Mouse (Mus musculus): ENCODE measurements around the gene Gm6525. TPM values are rescaled to one million over a fixed set of nuclear protein-coding genes. Genes with fewer than 3 reads are reported as not detected.

Gm6525 gene
- polyA plus RNA-seq, 2 experiments, result 0.17 TPM; not detected in 1

GRCm38 (mm10) chr3:84208475-84208874, 34.6 kb downstream of the Gm6525 start:
- Histone ChIP-seq H3K9me3 (ENCODE audit: control insufficient read depth, low read length) (no peaks in the 10 kb centered on the region), H3K36me3 (replicated peaks; ENCODE audit: control insufficient read depth, insufficient read depth, low read depth) (no peaks in the 10 kb centered on the region), H3K27me3 (ENCODE audit: control insufficient read depth, insufficient read depth, low read length) (no peaks in the 10 kb centered on the region), H3K4me1 (replicated peaks; ENCODE audit: control insufficient read depth in 2 of 2, insufficient read depth in 2 of 2, low read length in 1 of 2) (no peaks in the 10 kb centered on the region), H3K4me2 (ENCODE audit: low read depth) (no peak overlapping the region), H3K4me3 (ENCODE audit: insufficient read depth in 1 of 2, low read depth in 2 of 2, low read length in 2 of 2) (no peak overlapping the region), H3K9ac (replicated peaks) (no peak overlapping the region), H3K27ac (no peak overlapping the region)
- DNase-seq (ENCODE audit: low read depth in 3 of 3, low spot score in 3 of 3) (no peak), ATAC-seq (ENCODE audit: insufficient read depth) (no peak)
- 75% methylated on average over 7 of the region's 7 CpGs for WGBS (ENCODE audit: insufficient replicate concordance)
- no peak for TF ChIP-seq CTCF (IDR thresholded peaks at IDR 0.05; ENCODE audit: low read depth)
- no peak for TF ChIP-seq EP300 (IDR thresholded peaks at IDR 0.05; ENCODE audit: low read depth)

GRCm38 (mm10) chr3:84208917-84209513, 35.1 kb downstream of the Gm6525 start:
- no peak for ATAC-seq (ENCODE audit: insufficient read depth)
- no peaks in the 10 kb centered on the region for H3K27me3 ChIP-seq (ENCODE audit: control insufficient read depth, insufficient read depth, low read length)
- no peaks in the 10 kb centered on the region for H3K9me3 ChIP-seq (ENCODE audit: control insufficient read depth, low read length)
- no peak overlapping the region for H3K4me3 ChIP-seq (ENCODE audit: insufficient read depth in 1 of 2, low read depth in 2 of 2, low read length in 2 of 2)
- no peak for DNase-seq (ENCODE audit: low read depth in 3 of 3, low spot score in 3 of 3)
- TF ChIP-seq CTCF (IDR thresholded peaks at IDR 0.05; ENCODE audit: low read depth) (no peak), EP300 (IDR thresholded peaks at IDR 0.05; ENCODE audit: low read depth) (no peak)
- no peaks in the 10 kb centered on the region for H3K36me3 ChIP-seq (replicated peaks; ENCODE audit: control insufficient read depth, insufficient read depth, low read depth)
- H3K4me1 ChIP-seq (replicated peaks; ENCODE audit: control insufficient read depth in 2 of 2, insufficient read depth in 2 of 2, low read length in 1 of 2), result no peaks in the 10 kb centered on the region
- H3K27ac ChIP-seq, result no peak overlapping the region
- H3K4me2 ChIP-seq (ENCODE audit: low read depth), result no peak overlapping the region
- WGBS (ENCODE audit: insufficient replicate concordance), result 73% methylated on average over 7 of the region's 7 CpGs
- no peak overlapping the region for H3K9ac ChIP-seq (replicated peaks)

GRCm38 (mm10) chr3:84211340-84211875, 37.5 kb downstream of the Gm6525 start:
- Histone ChIP-seq H3K4me2 (ENCODE audit: low read depth) (no peak overlapping the region), H3K27ac (no peak overlapping the region), H3K9me3 (ENCODE audit: control insufficient read depth, low read length) (no peaks in the 10 kb centered on the region), H3K4me3 (ENCODE audit: insufficient read depth in 1 of 2, low read depth in 2 of 2, low read length in 2 of 2) (no peak overlapping the region), H3K27me3 (ENCODE audit: control insufficient read depth, insufficient read depth, low read length) (no peaks in the 10 kb centered on the region), H3K4me1 (replicated peaks; ENCODE audit: control insufficient read depth in 2 of 2, insufficient read depth in 2 of 2, low read length in 1 of 2) (no peaks in the 10 kb centered on the region), H3K9ac (replicated peaks) (no peak overlapping the region), H3K36me3 (replicated peaks; ENCODE audit: control insufficient read depth, insufficient read depth, low read depth) (no peaks in the 10 kb centered on the region)
- 56% methylated on average over 7 of the region's 7 CpGs for WGBS (ENCODE audit: insufficient replicate concordance)
- ATAC-seq (ENCODE audit: insufficient read depth), result no peak
- DNase-seq (ENCODE audit: low read depth in 3 of 3, low spot score in 3 of 3), result no peak
- TF ChIP-seq EP300 (IDR thresholded peaks at IDR 0.05; ENCODE audit: low read depth), result no peak
- TF ChIP-seq CTCF (IDR thresholded peaks at IDR 0.05; ENCODE audit: low read depth), result no peak

- H3K9me3 ChIP-seq (ENCODE audit: control insufficient read depth, low read length), result no peaks in the 10 kb centered on the region
- H3K9ac ChIP-seq (replicated peaks), result no peak overlapping the region
- H3K4me3 ChIP-seq (ENCODE audit: insufficient read depth in 1 of 2, low read depth in 2 of 2, low read length in 2 of 2), result no peak overlapping the region
- H3K27ac ChIP-seq, result no peak overlapping the region
- H3K4me1 ChIP-seq (replicated peaks; ENCODE audit: control insufficient read depth in 2 of 2, insufficient read depth in 2 of 2, low read length in 1 of 2), result no peaks in the 10 kb centered on the region
- no peaks in the 10 kb centered on the region; the same call in 1 of the 2 replicates for H3K27me3 ChIP-seq (ENCODE audit: control insufficient read depth, insufficient read depth, low read length)
- no peak for DNase-seq (ENCODE audit: low read depth in 3 of 3, low spot score in 3 of 3)
- no peak for ATAC-seq (ENCODE audit: insufficient read depth)
- 63% methylated on average over 6 of the region's 6 CpGs for WGBS (ENCODE audit: insufficient replicate concordance)
- no peaks in the 10 kb centered on the region for H3K36me3 ChIP-seq (replicated peaks; ENCODE audit: control insufficient read depth, insufficient read depth, low read depth)
- TF ChIP-seq CTCF (IDR thresholded peaks at IDR 0.05; ENCODE audit: low read depth) (no peak), EP300 (IDR thresholded peaks at IDR 0.05; ENCODE audit: low read depth) (no peak)
- H3K4me2 ChIP-seq (ENCODE audit: low read depth), result no peak overlapping the region
Observed at GRCm38 (mm10) chr3:84214501-84214900, 40.6 kb downstream of the Gm6525 start.

GRCm38 (mm10) chr3:84215253-84215652, 41.3 kb downstream of the Gm6525 start:
- Histone ChIP-seq H3K4me1 (replicated peaks; ENCODE audit: control insufficient read depth in 2 of 2, insufficient read depth in 2 of 2, low read length in 1 of 2) (peaks cover 0 to under 1% of the 10 kb centered on the region in 2 experiments; a peak in 1 of 4 replicates), H3K27me3 (ENCODE audit: control insufficient read depth, insufficient read depth, low read length) (peaks cover under 1% of the 10 kb centered on the region), H3K4me2 (ENCODE audit: low read depth) (no peak overlapping the region), H3K36me3 (replicated peaks; ENCODE audit: control insufficient read depth, insufficient read depth, low read depth) (no peaks in the 10 kb centered on the region), H3K27ac (no peak overlapping the region), H3K9ac (replicated peaks) (no peak overlapping the region), H3K9me3 (ENCODE audit: control insufficient read depth, low read length) (no peaks in the 10 kb centered on the region), H3K4me3 (ENCODE audit: insufficient read depth in 1 of 2, low read depth in 2 of 2, low read length in 2 of 2) (no peak overlapping the region)
- WGBS (ENCODE audit: insufficient replicate concordance), result 65% methylated on average over 9 of the region's 9 CpGs
- DNase-seq (ENCODE audit: low read depth in 3 of 3, low spot score in 3 of 3), result no peak
- no peak for ATAC-seq (ENCODE audit: insufficient read depth)
- TF ChIP-seq EP300 (IDR thresholded peaks at IDR 0.05; ENCODE audit: low read depth), result no peak

Data from liver, embryonic 14.5 days (tissue).